Mouse (Mus musculus) lung, adult 2 months (tissue): Measurements from ENCODE around the gene Dchs1. TPM values are rescaled to one million over a fixed set of nuclear protein-coding genes. Genes with fewer than 3 reads are reported as not detected.

Experiments used
- DNase-seq: peaks from one replicate; pipeline ENCODE4 v3.0.0; 2022
- H3K4me1 ChIP-seq: fragments of 200-500 bp; 2 replicates; pipeline ENCODE4 v1.6.1; 2011; ENCODE audit warnings: low read length; ENCODE audit not compliant: control insufficient read depth, insufficient read depth
- H3K4me3 ChIP-seq: fragments of 200-500 bp; replicated peaks from 2 replicates; pipeline ENCODE3; 2011; ENCODE audit warnings: low read depth, mild to moderate bottlenecking, control low read depth, low read length; ENCODE audit errors: extremely low read depth
- CTCF ChIP-seq: fragments of 200-500 bp; IDR thresholded peaks from 2 replicates; pipeline ENCODE4 v1.5.1; 2011; ENCODE audit warnings: mild to moderate bottlenecking, low read length, control low read depth; ENCODE audit not compliant: insufficient read depth
- POLR2A ChIP-seq: fragments of 200-500 bp; IDR thresholded peaks from 2 replicates; pipeline ENCODE4 v1.6.1; 2011; ENCODE audit warnings: low read depth, mild to moderate bottlenecking, control low read depth, low read length, borderline replicate concordance; ENCODE audit errors: extremely low read depth
- WGBS: fragments of 180-500 bp; shearing (Covaris S2); methylation state at CpG from one replicate; pipeline ENCODE4 v1.1.7; 2018; 5-methylcytosine and 5-hydroxymethylcytosine counted together
- polyA plus RNA-seq: library from polyadenylated mRNA; depleted of rRNA; stranded (reverse); fragments of >200 nt; gene quantifications from 2 replicates; pipeline ENCODE4 v1.2.3, GENCODE M21; 2012

The Dchs1 gene
- polyA plus RNA-seq, 1 experiment: 13.9 TPM

DNA sequence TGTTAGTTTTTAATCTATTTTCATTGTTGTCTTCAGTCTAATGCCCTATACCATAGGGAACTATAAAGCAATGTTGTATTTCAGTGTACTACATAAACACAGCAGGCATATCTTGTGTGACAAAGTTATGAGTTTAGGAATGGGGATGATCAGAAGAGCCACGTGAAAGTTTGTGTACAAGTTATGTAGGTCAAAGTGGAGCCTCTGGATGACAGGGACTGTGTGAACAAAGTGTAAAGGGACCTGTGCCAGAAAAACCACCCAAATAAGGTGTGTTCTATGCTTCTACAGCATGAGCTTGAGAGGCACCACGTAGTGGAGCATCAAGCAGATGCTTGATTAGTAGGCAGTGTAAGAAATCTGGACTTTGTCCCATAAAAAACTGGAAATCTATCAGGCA, 19.3 kb upstream of the Dchs1 start:
- WGBS: 46% methylated on average over 2 of the region's 2 CpGs
- H3K4me3 ChIP-seq: no peak overlapping the region
- H3K4me1 ChIP-seq: peaks cover 19% of the 10 kb centered on the region
- DNase-seq: no peak
- no peak for TF ChIP-seq POLR2A

GRCm38 (mm10) chr7:105806125-105806524, 18.7 kb upstream of the Dchs1 start:
- no peak for DNase-seq
- H3K4me3 ChIP-seq: no peak overlapping the region
- TF ChIP-seq CTCF (no peak), POLR2A (no peak)
- H3K4me1 ChIP-seq: peaks cover 19% of the 10 kb centered on the region
- WGBS: 82% methylated on average over 5 of the region's 5 CpGs

DNA sequence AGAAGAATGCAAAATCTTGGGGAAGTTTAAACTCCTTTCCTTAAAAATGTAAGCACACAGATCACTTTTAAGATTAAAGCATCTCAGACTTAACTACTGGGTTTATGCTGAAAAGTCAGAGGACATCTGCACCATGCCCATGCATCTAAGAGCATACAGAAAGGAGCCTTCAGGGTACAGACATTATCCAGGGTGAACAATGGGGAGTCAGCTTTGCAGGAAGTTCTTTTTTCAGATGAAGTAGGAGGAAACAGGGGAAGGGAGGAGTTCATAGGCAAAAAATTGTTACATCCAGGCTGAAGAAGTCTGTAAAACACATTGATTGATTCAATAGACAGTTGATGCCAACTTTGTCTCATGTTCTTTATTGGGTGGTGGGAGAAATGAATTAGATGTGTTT, 16.0 kb upstream of the Dchs1 start:
- H3K4me1 ChIP-seq: peaks cover 2% of the 10 kb centered on the region
- no peak overlapping the region for H3K4me3 ChIP-seq
- no peak for DNase-seq
- TF ChIP-seq POLR2A (no peak), CTCF (no peak)

DNA sequence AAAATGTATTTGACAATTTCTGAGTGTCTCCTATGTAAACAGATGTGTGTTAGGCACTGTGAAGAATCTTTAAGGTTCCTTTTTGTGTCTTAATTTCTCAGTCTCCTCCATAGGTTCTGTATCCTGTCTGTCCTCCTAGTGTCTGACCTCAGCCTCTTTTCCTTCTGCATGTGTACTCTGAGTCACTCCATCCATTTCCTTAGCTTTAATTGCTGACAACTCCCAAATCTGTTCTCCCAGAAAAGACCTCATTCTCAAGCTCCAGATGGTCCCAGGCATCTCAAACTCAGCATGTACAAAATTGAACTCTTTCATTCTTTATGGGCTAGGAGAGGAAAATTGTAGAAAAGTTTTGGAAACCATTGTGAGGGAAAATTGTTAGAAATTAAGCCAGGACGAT, 15.3 kb upstream of the Dchs1 start:
- DNase-seq: no peak
- TF ChIP-seq CTCF (no peak), POLR2A (no peak)
- WGBS: 27% methylated on average over 1 of the region's 1 CpGs
- Histone ChIP-seq H3K4me3 (no peak overlapping the region), H3K4me1 (no peaks in the 10 kb centered on the region)

DNA sequence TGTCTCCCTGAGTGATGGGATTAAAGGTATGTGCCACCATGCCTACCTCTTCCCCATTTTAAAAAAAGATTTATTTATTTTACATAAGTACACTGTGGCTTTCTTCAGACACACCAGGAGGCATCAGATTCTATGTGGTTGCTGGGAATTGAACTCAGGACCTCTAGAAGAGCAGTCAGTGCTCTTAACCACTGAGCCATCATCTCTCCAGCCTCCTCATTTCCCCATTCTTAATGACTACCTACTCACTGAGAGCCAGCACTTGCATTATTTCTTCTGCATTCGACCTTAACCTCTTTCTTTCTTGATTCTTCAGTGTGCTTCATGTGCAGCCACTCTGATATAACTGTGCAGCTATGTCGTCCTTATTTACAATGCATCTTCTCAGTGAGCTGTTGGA, 14.9 kb upstream of the Dchs1 start:
- 48% methylated on average over 2 of the region's 2 CpGs for WGBS
- Histone ChIP-seq H3K4me3 (no peak overlapping the region), H3K4me1 (no peaks in the 10 kb centered on the region)
- TF ChIP-seq POLR2A: no peak
- TF ChIP-seq CTCF: no peak
- no peak for DNase-seq

- 93% methylated on average over 3 of the region's 3 CpGs for WGBS
- Histone ChIP-seq H3K4me3 (no peak overlapping the region), H3K4me1 (no peaks in the 10 kb centered on the region)
- no peak for DNase-seq
- TF ChIP-seq POLR2A (no peak), CTCF (no peak)
Observed at GRCm38 (mm10) chr7:105796972-105797371, 9.5 kb upstream of the Dchs1 start.

DNA sequence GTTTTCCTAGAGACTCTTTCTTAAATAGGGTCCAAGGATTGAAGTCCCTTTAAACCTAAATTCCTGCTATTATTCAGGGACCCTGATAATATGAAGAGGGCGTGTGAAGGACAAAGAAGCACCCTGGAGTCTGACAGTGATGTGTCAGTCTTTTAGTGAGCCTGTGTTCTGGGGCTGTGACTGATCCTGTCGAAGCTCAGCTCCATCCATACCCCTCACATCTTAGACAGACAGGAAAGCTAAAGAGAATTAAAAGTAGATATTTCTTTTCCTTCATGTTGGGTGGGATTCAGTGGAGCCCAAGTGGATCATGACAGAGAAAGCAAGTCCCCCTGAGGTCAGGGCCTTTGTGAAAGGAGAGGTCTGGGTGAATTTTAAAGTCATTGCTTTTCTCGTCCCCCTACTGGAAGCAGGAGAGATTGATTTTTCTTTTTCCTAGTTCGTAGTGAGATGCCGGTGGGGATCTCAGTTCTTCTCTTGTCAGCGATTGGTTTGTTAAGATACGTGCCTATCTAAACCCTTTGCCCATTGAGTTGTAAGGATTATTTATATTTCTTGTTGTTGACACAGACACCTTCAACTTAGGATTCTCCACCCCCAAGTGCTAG, 8.4 kb upstream of the Dchs1 start:
- no peaks in the 10 kb centered on the region for H3K4me1 ChIP-seq
- DNase-seq: no peak
- no peak overlapping the region for H3K4me3 ChIP-seq
- 42% methylated on average over 7 of the region's 7 CpGs for WGBS
- TF ChIP-seq POLR2A (no peak), CTCF (no peak)

- DNase-seq: no peak
- Histone ChIP-seq H3K4me1 (no peaks in the 10 kb centered on the region), H3K4me3 (no peak overlapping the region)
- TF ChIP-seq POLR2A: no peak
- TF ChIP-seq CTCF: no peak
- 64% methylated on average over 7 of the region's 7 CpGs for WGBS
Observed at GRCm38 (mm10) chr7:105793701-105794100, 6.2 kb upstream of the Dchs1 start.

- TF ChIP-seq POLR2A: no peak
- TF ChIP-seq CTCF: no peak
- DNase-seq: no peak
- Histone ChIP-seq H3K4me3 (no peak overlapping the region), H3K4me1 (peaks cover 9% of the 10 kb centered on the region)
- WGBS: 79% methylated on average over 1 of the region's 1 CpGs
Observed at GRCm38 (mm10) chr7:105791147-105791546, 3.7 kb upstream of the Dchs1 start.

GRCm38 (mm10) chr7:105786506-105787284, 759 bp downstream of the Dchs1 start:
- peaks cover 11% of the 10 kb centered on the region for H3K4me1 ChIP-seq
- TF ChIP-seq CTCF (no peak), POLR2A (no peak)
- WGBS: 12% methylated on average over 15 of the region's 20 CpGs
- peak overlapping the region; percentile 69 for H3K4me3 ChIP-seq
- DNase-seq: no peak
